Mouse (Mus musculus): ENCODE data around the gene Rassf8. TPM values are rescaled to one million over a fixed set of nuclear protein-coding genes. Genes with fewer than 3 reads are reported as not detected.

Rassf8 gene
- polyA plus RNA-seq, 1 experiment from 2014 or later: 7.8 TPM

Other genes with a start within 250 kb of the Rassf8 start
- 1.8 and 2.4 TPM in 2 replicates for gene Lmntd1, start 132.4 kb upstream of the Rassf8 start, polyA plus RNA-seq (2015; fragmentation: Nextera tagmentation; extraction: Ambion mirVana)
- not detected in 2 replicates for gene Tuba3b, start 131.0 kb upstream of the Rassf8 start, polyA plus RNA-seq (2015; fragmentation: Nextera tagmentation; extraction: Ambion mirVana)
- gene Bhlhe41, start 118.8 kb downstream of the Rassf8 start, polyA plus RNA-seq (2015; fragmentation: Nextera tagmentation; extraction: Ambion mirVana): 0.96 and 1.5 TPM in 2 replicates
- gene Sspn, start 184.9 kb downstream of the Rassf8 start, polyA plus RNA-seq (2015; fragmentation: Nextera tagmentation; extraction: Ambion mirVana): 10.2 and 11.8 TPM in 2 replicates